In the genomic region with DNA sequence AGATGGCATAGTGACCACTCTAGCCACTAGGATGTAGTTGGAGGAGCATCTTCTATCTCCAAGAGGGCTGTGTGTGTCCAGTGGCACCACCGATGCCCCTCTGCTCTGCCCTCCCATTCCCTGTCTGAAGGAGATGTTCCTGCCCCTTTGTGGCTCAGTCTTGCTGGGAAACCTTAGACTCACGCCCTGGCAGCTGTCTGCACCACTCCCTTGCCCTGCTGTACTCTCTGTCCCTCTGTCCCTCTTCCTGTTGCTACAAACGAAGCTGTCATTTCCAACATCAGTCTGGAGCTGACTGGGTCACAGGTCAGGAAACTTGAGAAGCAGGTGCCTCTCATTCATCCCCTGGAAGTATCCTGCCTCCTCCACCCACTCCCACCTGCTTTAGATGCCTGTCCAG, we compare ENCODE assay signal across 23 mouse cellular contexts. TPM values are rescaled to one million over a fixed set of nuclear protein-coding genes. Genes with fewer than 3 reads are reported as not detected.
DNase-seq lines count a peak whose midpoint lies in the region; ATAC-seq and TF ChIP-seq lines count a peak whose summit lies in the region.
"Had no signal": no experiment of that assay in that cellular context is flagged by ENCODE, and none has a peak within 500 bp of the region (broad histone marks: within the 10 kb centered on the region; RNA-seq: fewer than 3 reads in every experiment).

No protein-coding gene starts in this region.

- WGBS in liver, postnatal 0 days (ENCODE audit: insufficient replicate concordance), result 48% methylated on average over 3 of the region's 3 CpGs

- no peaks in the 10 kb centered on the region for H3K4me1 ChIP-seq in liver, postnatal 0 days (ENCODE audit: insufficient read depth)

- no peak overlapping the region for H3K9ac ChIP-seq in liver, postnatal 0 days (replicated peaks)
- H3K9ac ChIP-seq: embryonic facial prominence, embryonic 13.5 days; embryonic facial prominence, embryonic 15.5 days; forebrain, embryonic 13.5 days; forebrain, embryonic 15.5 days; forebrain, postnatal 0 days had no signal

- H3K27me3 ChIP-seq in liver, postnatal 0 days (ENCODE audit: insufficient read depth, low read length), result no peaks in the 10 kb centered on the region
- H3K27me3 ChIP-seq: forebrain, embryonic 15.5 days had no signal

- peak; percentile 50 for DNase-seq in heart, adult 11 months
- DNase-seq in heart, postnatal 10 days, result no peak
- no peak for DNase-seq in liver, postnatal 0 days
- DNase-seq in liver (no peak), MN1 (ENCODE audit: low spot score) (peak; percentile 37)
- no peak for DNase-seq in left cerebral cortex, adult 9 months (ENCODE audit: low spot score in 2 of 2)
- DNase-seq: adrenal gland, adult 2 months; adrenal gland, postnatal 25 days; B cell, adult 2 months; cerebellum, adult 11 months; cerebellum, adult 18-20 months; cerebellum, adult 8-10 months; cerebellum, adult 9-11 months; cerebellum, postnatal 14 days; cerebellum, postnatal 36 days; forebrain, postnatal 0 days had no signal

- no peak overlapping the region for H3K4me3 ChIP-seq in liver, postnatal 0 days (ENCODE audit: low read depth, low read length)
- H3K4me3 ChIP-seq: embryonic facial prominence, embryonic 13.5 days; embryonic facial prominence, embryonic 15.5 days; erythroblast, embryonic 14.5 days; forebrain, embryonic 13.5 days; forebrain, embryonic 15.5 days had no signal

- H3K36me3 ChIP-seq in liver, postnatal 0 days (replicated peaks; ENCODE audit: insufficient read depth, low read length), result no peaks in the 10 kb centered on the region
- H3K36me3 ChIP-seq: embryonic facial prominence, embryonic 13.5 days; embryonic facial prominence, embryonic 15.5 days; forebrain, embryonic 15.5 days; G1E had no signal

- H3K9me3 ChIP-seq in liver, postnatal 0 days (ENCODE audit: low read length), result no peaks in the 10 kb centered on the region
- H3K9me3 ChIP-seq: embryonic facial prominence, embryonic 13.5 days; embryonic facial prominence, embryonic 15.5 days; forebrain, embryonic 13.5 days; forebrain, embryonic 15.5 days; G1E had no signal

- no peak overlapping the region for H3K27ac ChIP-seq in liver, postnatal 0 days (ENCODE audit: low read depth)
- H3K27ac ChIP-seq: embryonic facial prominence, embryonic 13.5 days; embryonic facial prominence, embryonic 15.5 days; forebrain, embryonic 13.5 days; forebrain, embryonic 15.5 days had no signal

- TF ChIP-seq CTCF in liver, postnatal 0 days (IDR thresholded peaks at IDR 0.05; ENCODE audit: low read depth), result no peak

- no peak for TF ChIP-seq EP300 in liver, postnatal 0 days (IDR thresholded peaks at IDR 0.05; ENCODE audit: low read depth)

- intact Hi-C loops in heart, postnatal 10 days (cut with DNase I), result loop anchor here (5.0 kb wide), 1 partner anchor 308 kb away; no protein-coding TSS in a partner anchor

- peak; percentile 21; the same call in 1 of the 2 replicates for ATAC-seq in liver, postnatal 0 days
- ATAC-seq: CD4-positive, CD25-positive, alpha-beta regulatory T cell, adult 4 months; forebrain, embryonic 13.5 days; forebrain, embryonic 15.5 days; forebrain, postnatal 0 days had no signal

- no peak overlapping the region for H3K4me2 ChIP-seq in liver, postnatal 0 days (ENCODE audit: low read depth, low read length)
- H3K4me2 ChIP-seq: embryonic facial prominence, embryonic 13.5 days; embryonic facial prominence, embryonic 15.5 days; forebrain, embryonic 13.5 days; forebrain, embryonic 15.5 days had no signal

RNA-seq across cellular contexts. Expression of a gene that starts 43.8 kb away (rescaled TPM):
- 10 to 100 TPM; 21.7 to 21.8 TPM for total RNA-seq in heart, postnatal 10 days (2021)
- polyA plus RNA-seq in liver, postnatal 0 days (2015; fragmentation: Nextera tagmentation; extraction: Ambion mirVana), result 6.5 and 8.5 TPM in 2 replicates

Comparison
In these comparisons a context has a peak if more than half of its experiments do, and no peak if none do; other contexts are left out.
1. DNase-seq: peak in heart, adult 11 months (single experiment) and MN1 (single experiment); none in heart, postnatal 10 days (0 of 2), liver, postnatal 0 days (single experiment), liver (single experiment) and left cerebral cortex, adult 9 months (0 of 2).